Mouse (Mus musculus): ENCODE results near the gene Vps35. TPM values are rescaled to one million over a fixed set of nuclear protein-coding genes. Genes with fewer than 3 reads are reported as not detected.

The Vps35 gene
- polyA plus RNA-seq, 1 experiment from 2014 or later = 187 TPM

GRCm38 (mm10) chr8:85298600-85299433 is 785 bp downstream of the Vps35 start:
- H3K27ac ChIP-seq (replicated peaks; ENCODE audit: low read depth, low read length) = peak overlapping the region; percentile 94; the same call in 1 of the 2 replicates
- H3K9me3 ChIP-seq (replicated peaks; ENCODE audit: control insufficient read depth, low read length) = no peaks in the 10 kb centered on the region
- H3K4me2 ChIP-seq (ENCODE audit: low read depth, low read length) = peak overlapping the region; percentile 65
- DNase-seq (ENCODE audit: low spot score) (peak; percentile 10), ATAC-seq (replicated peaks; ENCODE audit: insufficient number of reproducible peaks, low FRiP score, low TSS enrichment, low read depth) (no peak; the same call in none of the 2 replicates)
- H3K27me3 ChIP-seq (ENCODE audit: control insufficient read depth, insufficient read depth, low read length) = no peaks in the 10 kb centered on the region
- no peaks in the 10 kb centered on the region for H3K4me1 ChIP-seq (ENCODE audit: control insufficient read depth, insufficient read depth, low read length)
- peak overlapping the region; percentile 91 for H3K9ac ChIP-seq (replicated peaks; ENCODE audit: low read length)
- WGBS = under 1% methylated on average over 53 of the region's 53 CpGs
- peak overlapping the region; percentile 93 for H3K4me3 ChIP-seq (ENCODE audit: low read depth, low read length)
- H3K36me3 ChIP-seq (replicated peaks; ENCODE audit: control insufficient read depth, insufficient read depth, low read depth, low read length) = no peaks in the 10 kb centered on the region; the same call in 1 of the 2 replicates

GRCm38 (mm10) chr8:85286846-85287245 is 12.8 kb downstream of the Vps35 start:
- ATAC-seq (replicated peaks; ENCODE audit: insufficient number of reproducible peaks, low FRiP score, low TSS enrichment, low read depth) (no peak), DNase-seq (ENCODE audit: low spot score) (no peak)
- Histone ChIP-seq H3K27ac (replicated peaks; ENCODE audit: low read depth, low read length) (no peak overlapping the region), H3K4me3 (ENCODE audit: low read depth, low read length) (no peak overlapping the region), H3K27me3 (ENCODE audit: control insufficient read depth, insufficient read depth, low read length) (no peaks in the 10 kb centered on the region), H3K4me2 (ENCODE audit: low read depth, low read length) (no peak overlapping the region), H3K9me3 (replicated peaks; ENCODE audit: control insufficient read depth, low read length) (no peaks in the 10 kb centered on the region), H3K36me3 (replicated peaks; ENCODE audit: control insufficient read depth, insufficient read depth, low read depth, low read length) (peaks cover 2% of the 10 kb centered on the region; the same call in 1 of the 2 replicates), H3K4me1 (ENCODE audit: control insufficient read depth, insufficient read depth, low read length) (no peaks in the 10 kb centered on the region), H3K9ac (replicated peaks; ENCODE audit: low read length) (no peak overlapping the region)
- WGBS = 94% methylated on average over 1 of the region's 1 CpGs

- Histone ChIP-seq H3K27ac (replicated peaks; ENCODE audit: low read depth, low read length) (no peak overlapping the region), H3K9me3 (replicated peaks; ENCODE audit: control insufficient read depth, low read length) (no peaks in the 10 kb centered on the region), H3K27me3 (ENCODE audit: control insufficient read depth, insufficient read depth, low read length) (no peaks in the 10 kb centered on the region), H3K4me3 (ENCODE audit: low read depth, low read length) (no peak overlapping the region), H3K4me1 (ENCODE audit: control insufficient read depth, insufficient read depth, low read length) (no peaks in the 10 kb centered on the region), H3K9ac (replicated peaks; ENCODE audit: low read length) (no peak overlapping the region), H3K4me2 (ENCODE audit: low read depth, low read length) (no peak overlapping the region), H3K36me3 (replicated peaks; ENCODE audit: control insufficient read depth, insufficient read depth, low read depth, low read length) (no peaks in the 10 kb centered on the region)
- 63% methylated on average over 1 of the region's 1 CpGs for WGBS
- no peak for DNase-seq (ENCODE audit: low spot score)
- no peak for ATAC-seq (replicated peaks; ENCODE audit: insufficient number of reproducible peaks, low FRiP score, low TSS enrichment, low read depth)
These were observed 72.3 kb downstream of the Vps35 start for GRCm38 (mm10) chr8:85227297-85227696.

GRCm38 (mm10) chr8:85225688-85226087 is 73.9 kb downstream of the Vps35 start, which contains the start of gene Olfr371:
Olfr371 (plus strand) TSS chr8:85225988.
- Histone ChIP-seq H3K27me3 (ENCODE audit: control insufficient read depth, insufficient read depth, low read length) (no peaks in the 10 kb centered on the region), H3K27ac (replicated peaks; ENCODE audit: low read depth, low read length) (no peak within 1 kb of the TSS), H3K36me3 (replicated peaks; ENCODE audit: control insufficient read depth, insufficient read depth, low read depth, low read length) (no peaks in the 10 kb centered on the region), H3K4me3 (ENCODE audit: low read depth, low read length) (no peak within 1 kb of the TSS), H3K9ac (replicated peaks; ENCODE audit: low read length) (no peak within 1 kb of the TSS), H3K9me3 (replicated peaks; ENCODE audit: control insufficient read depth, low read length) (no peaks in the 10 kb centered on the region), H3K4me1 (ENCODE audit: control insufficient read depth, insufficient read depth, low read length) (no peaks in the 10 kb centered on the region), H3K4me2 (ENCODE audit: low read depth, low read length) (no peak within 1 kb of the TSS)
- no peak for DNase-seq (ENCODE audit: low spot score)
- WGBS = 43% methylated on average over 1 of the region's 1 CpGs
- ATAC-seq (replicated peaks; ENCODE audit: insufficient number of reproducible peaks, low FRiP score, low TSS enrichment, low read depth) = no peak

GRCm38 (mm10) chr8:85220992-85221391 is 78.6 kb downstream of the Vps35 start:
- H3K36me3 ChIP-seq (replicated peaks; ENCODE audit: control insufficient read depth, insufficient read depth, low read depth, low read length) = no peaks in the 10 kb centered on the region
- DNase-seq (ENCODE audit: low spot score) (peak; percentile 3), ATAC-seq (replicated peaks; ENCODE audit: insufficient number of reproducible peaks, low FRiP score, low TSS enrichment, low read depth) (no peak)
- no peak overlapping the region for H3K9ac ChIP-seq (replicated peaks; ENCODE audit: low read length)
- no peaks in the 10 kb centered on the region for H3K4me1 ChIP-seq (ENCODE audit: control insufficient read depth, insufficient read depth, low read length)
- WGBS = 39% methylated on average over 6 of the region's 6 CpGs
- H3K4me3 ChIP-seq (ENCODE audit: low read depth, low read length) = no peak overlapping the region
- no peaks in the 10 kb centered on the region for H3K27me3 ChIP-seq (ENCODE audit: control insufficient read depth, insufficient read depth, low read length)
- H3K27ac ChIP-seq (replicated peaks; ENCODE audit: low read depth, low read length) = no peak overlapping the region
- no peaks in the 10 kb centered on the region for H3K9me3 ChIP-seq (replicated peaks; ENCODE audit: control insufficient read depth, low read length)
- H3K4me2 ChIP-seq (ENCODE audit: low read depth, low read length) = no peak overlapping the region

- ATAC-seq (replicated peaks; ENCODE audit: insufficient number of reproducible peaks, low FRiP score, low TSS enrichment, low read depth) = no peak
- H3K9ac ChIP-seq (replicated peaks; ENCODE audit: low read length) = no peak overlapping the region
- H3K9me3 ChIP-seq (replicated peaks; ENCODE audit: control insufficient read depth, low read length) = no peaks in the 10 kb centered on the region
- H3K36me3 ChIP-seq (replicated peaks; ENCODE audit: control insufficient read depth, insufficient read depth, low read depth, low read length) = no peaks in the 10 kb centered on the region
- H3K27ac ChIP-seq (replicated peaks; ENCODE audit: low read depth, low read length) = no peak overlapping the region
- no peak for DNase-seq (ENCODE audit: low spot score)
- no peak overlapping the region for H3K4me3 ChIP-seq (ENCODE audit: low read depth, low read length)
- 74% methylated on average over 4 of the region's 4 CpGs for WGBS
- H3K4me1 ChIP-seq (ENCODE audit: control insufficient read depth, insufficient read depth, low read length) = no peaks in the 10 kb centered on the region
- H3K27me3 ChIP-seq (ENCODE audit: control insufficient read depth, insufficient read depth, low read length) = no peaks in the 10 kb centered on the region
- no peak overlapping the region for H3K4me2 ChIP-seq (ENCODE audit: low read depth, low read length)
These were observed 79.4 kb downstream of the Vps35 start for GRCm38 (mm10) chr8:85220220-85220619.

Other genes with a start within 250 kb of the Vps35 start
- 20.4 and 21.2 TPM in 2 replicates for gene Fbxw9, start 239.7 kb downstream of the Vps35 start, polyA plus RNA-seq (2014; fragmentation: Nextera tagmentation; extraction: Ambion mirVana)
- gene Gm5741, start 231.8 kb downstream of the Vps35 start, polyA plus RNA-seq (2014; fragmentation: Nextera tagmentation; extraction: Ambion mirVana) = not detected in 2 replicates
- gene Dhps, start 228.0 kb downstream of the Vps35 start, polyA plus RNA-seq (2014; fragmentation: Nextera tagmentation; extraction: Ambion mirVana) = 61.9 and 67.7 TPM in 2 replicates
- gene Wdr83os, start 219.1 kb downstream of the Vps35 start, polyA plus RNA-seq (2014; fragmentation: Nextera tagmentation; extraction: Ambion mirVana) = 117 and 127 TPM in 2 replicates
- gene Wdr83, start 218.5 kb downstream of the Vps35 start, polyA plus RNA-seq (2014; fragmentation: Nextera tagmentation; extraction: Ambion mirVana) = 48.6 and 52.2 TPM in 2 replicates
- gene Man2b1, start 216.5 kb downstream of the Vps35 start, polyA plus RNA-seq (2014; fragmentation: Nextera tagmentation; extraction: Ambion mirVana) = 19.5 and 21.9 TPM in 2 replicates
- gene Zfp791, start 176.7 kb downstream of the Vps35 start, polyA plus RNA-seq (2014; fragmentation: Nextera tagmentation; extraction: Ambion mirVana) = 1.8 and 2.0 TPM in 2 replicates
- gene Cks1brt, start 147.9 kb downstream of the Vps35 start, polyA plus RNA-seq (2014; fragmentation: Nextera tagmentation; extraction: Ambion mirVana) = not detected in 2 replicates
- gene Olfr371, start 73.8 kb downstream of the Vps35 start, polyA plus RNA-seq (2014; fragmentation: Nextera tagmentation; extraction: Ambion mirVana) = not detected in 2 replicates
- gene Orc6, start 170 bp downstream of the Vps35 start, polyA plus RNA-seq (2014; fragmentation: Nextera tagmentation; extraction: Ambion mirVana) = 158 and 166 TPM in 2 replicates
- 2.9 and 3.9 TPM in 2 replicates for gene Mylk3, start 86.5 kb upstream of the Vps35 start, polyA plus RNA-seq (2014; fragmentation: Nextera tagmentation; extraction: Ambion mirVana)
- 55.5 and 65.5 TPM in 2 replicates for gene 4921524J17Rik, start 133.0 kb upstream of the Vps35 start, polyA plus RNA-seq (2014; fragmentation: Nextera tagmentation; extraction: Ambion mirVana)
- 58.2 and 62.2 TPM in 2 replicates for gene Gpt2, start 192.8 kb upstream of the Vps35 start, polyA plus RNA-seq (2014; fragmentation: Nextera tagmentation; extraction: Ambion mirVana)

Data from embryonic facial prominence, embryonic 11.5 days (tissue).